Mouse (Mus musculus): ENCODE measurements at regions not wholly inside any gene's neighbourhood (a gene's known extent, or its start where the extent isn't known, plus 50 kb on each side); places are given as distances from the start of the nearest gene placed in this dataset.

DNA sequence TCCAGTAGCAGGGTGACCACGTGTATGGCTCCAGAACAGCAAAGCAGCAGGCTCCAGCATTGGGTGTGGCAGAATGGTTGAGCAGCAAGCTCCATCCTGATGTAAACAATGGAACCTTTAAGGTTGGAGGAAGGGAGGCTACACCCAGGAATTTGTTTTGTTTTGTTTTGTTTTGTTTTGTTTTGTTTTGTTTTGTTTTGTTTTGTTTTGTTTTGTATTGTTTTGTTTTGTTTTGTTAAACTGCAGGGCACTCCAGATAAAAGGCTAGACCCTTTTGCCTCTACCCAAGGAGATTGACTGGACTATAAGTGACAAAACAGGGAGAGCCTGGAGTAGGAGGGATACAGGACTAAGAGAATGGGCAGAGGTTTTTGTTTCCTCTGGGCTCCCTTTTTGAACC lies 647.5 kb downstream of the Kcnj3 start:
- H3K4me2 ChIP-seq (replicated peaks; ENCODE audit: low read depth, low read length) = no peak overlapping the region
- WGBS = 36% methylated on average over 1 of the region's 1 CpGs
- no peak for TF ChIP-seq CTCF (IDR thresholded peaks at IDR 0.05)
- no peak for TF ChIP-seq EP300 (IDR thresholded peaks at IDR 0.05)
- no peak overlapping the region for H3K9ac ChIP-seq (replicated peaks; ENCODE audit: low read depth)
- no peaks in the 10 kb centered on the region for H3K4me1 ChIP-seq (ENCODE audit: insufficient read depth, low read depth, low read length)
- DNase-seq (ENCODE audit: low spot score) = no peak
- no peaks in the 10 kb centered on the region for H3K27me3 ChIP-seq (replicated peaks; ENCODE audit: insufficient read depth, low read length)
- H3K36me3 ChIP-seq (ENCODE audit: insufficient read depth, low read length) = no peaks in the 10 kb centered on the region
- no peaks in the 10 kb centered on the region for H3K9me3 ChIP-seq (ENCODE audit: low read length)
- ATAC-seq = no peak
- no peak overlapping the region for H3K27ac ChIP-seq (ENCODE audit: low read length)
- no peak overlapping the region for H3K4me3 ChIP-seq (ENCODE audit: low read depth, low read length)

DNA sequence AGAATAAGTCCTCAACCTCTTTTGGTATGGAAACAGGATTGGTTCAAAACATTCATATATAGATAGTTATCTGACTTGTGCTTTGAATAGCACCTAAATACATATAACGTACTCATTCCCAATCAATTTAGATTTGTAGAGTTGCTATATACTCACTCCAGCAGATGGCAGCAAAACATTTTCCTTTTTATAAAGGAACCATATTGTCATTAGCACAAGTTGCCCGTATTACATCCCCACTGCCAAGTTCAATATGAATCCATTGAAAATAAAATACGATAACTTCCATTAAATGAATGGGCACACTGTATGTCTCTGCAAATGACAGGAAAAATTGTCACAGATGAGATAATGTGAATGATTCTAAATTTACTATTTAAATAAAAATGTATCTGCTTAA lies 673.8 kb downstream of the Kcnj3 start:
- WGBS = 41% methylated on average over 3 of the region's 3 CpGs
- ATAC-seq (no peak), DNase-seq (ENCODE audit: low spot score) (no peak)
- Histone ChIP-seq H3K4me3 (ENCODE audit: low read depth, low read length) (no peak overlapping the region), H3K4me2 (replicated peaks; ENCODE audit: low read depth, low read length) (no peak overlapping the region), H3K9ac (replicated peaks; ENCODE audit: low read depth) (no peak overlapping the region), H3K27me3 (replicated peaks; ENCODE audit: insufficient read depth, low read length) (no peaks in the 10 kb centered on the region), H3K4me1 (ENCODE audit: insufficient read depth, low read depth, low read length) (no peaks in the 10 kb centered on the region), H3K27ac (ENCODE audit: low read length) (no peak overlapping the region), H3K9me3 (ENCODE audit: low read length) (no peaks in the 10 kb centered on the region), H3K36me3 (ENCODE audit: insufficient read depth, low read length) (no peaks in the 10 kb centered on the region)
- TF ChIP-seq EP300 (IDR thresholded peaks at IDR 0.05) (no peak), CTCF (IDR thresholded peaks at IDR 0.05) (peak; percentile 38)

DNA sequence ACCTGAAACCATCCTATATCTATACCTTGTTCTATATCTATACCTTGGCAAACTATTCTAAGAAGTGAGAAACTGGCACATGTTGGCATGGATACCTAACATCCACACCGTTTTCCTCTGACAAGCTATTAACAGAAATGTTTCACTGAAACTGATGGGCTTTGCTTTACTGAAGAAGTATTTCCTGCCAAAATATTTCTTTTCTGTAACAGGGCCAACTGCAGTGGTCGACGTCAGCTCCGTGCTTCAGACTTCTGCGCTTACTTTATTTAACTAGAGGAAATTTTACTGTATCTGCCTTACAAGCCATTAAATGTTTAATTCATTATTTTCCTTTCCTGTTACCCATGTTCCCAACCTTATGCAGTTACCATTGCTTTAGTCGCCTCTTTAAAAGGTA lies 674.2 kb downstream of the Kcnj3 start:
- WGBS = 54% methylated on average over 6 of the region's 6 CpGs

DNA sequence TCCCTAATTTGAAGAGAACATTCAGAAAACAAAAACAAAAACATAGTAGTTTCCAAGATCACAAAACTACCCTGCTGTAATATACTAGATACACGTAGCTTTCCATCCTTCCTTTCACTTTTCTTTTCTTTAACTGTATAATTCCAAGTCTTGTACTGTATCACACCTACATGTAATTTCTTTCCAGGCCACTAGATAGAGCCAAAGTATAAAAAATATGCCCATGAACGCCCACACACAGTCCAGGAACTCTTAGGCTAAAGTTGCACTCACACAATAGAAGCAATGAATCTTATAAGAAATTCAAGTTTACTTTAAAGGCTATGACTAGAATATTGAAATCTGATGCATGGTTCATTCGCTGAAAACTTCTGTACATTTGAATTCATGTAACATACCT lies 678.7 kb downstream of the Kcnj3 start:
- no peaks in the 10 kb centered on the region for H3K4me1 ChIP-seq (ENCODE audit: insufficient read depth, low read depth, low read length)
- WGBS = 16% methylated on average over 3 of the region's 3 CpGs
- H3K4me2 ChIP-seq (replicated peaks; ENCODE audit: low read depth, low read length) = no peak overlapping the region
- no peaks in the 10 kb centered on the region for H3K9me3 ChIP-seq (ENCODE audit: low read length)
- H3K27me3 ChIP-seq (replicated peaks; ENCODE audit: insufficient read depth, low read length) = no peaks in the 10 kb centered on the region
- H3K9ac ChIP-seq (replicated peaks; ENCODE audit: low read depth) = no peak overlapping the region
- DNase-seq (ENCODE audit: low spot score) (peak; percentile 80), ATAC-seq (peak; percentile 78)
- H3K4me3 ChIP-seq (ENCODE audit: low read depth, low read length) = no peak overlapping the region
- no peaks in the 10 kb centered on the region for H3K36me3 ChIP-seq (ENCODE audit: insufficient read depth, low read length)
- no peak for TF ChIP-seq EP300 (IDR thresholded peaks at IDR 0.05)
- peak; percentile 69 for TF ChIP-seq CTCF (IDR thresholded peaks at IDR 0.05)
- no peak overlapping the region for H3K27ac ChIP-seq (ENCODE audit: low read length)

More for the DNA sequence above, 674.2 kb downstream of the Kcnj3 start:
- no peaks in the 10 kb centered on the region for H3K9me3 ChIP-seq (ENCODE audit: low read length)
- no peaks in the 10 kb centered on the region for H3K36me3 ChIP-seq (ENCODE audit: insufficient read depth, low read length)
- no peak overlapping the region for H3K27ac ChIP-seq (ENCODE audit: low read length)
- H3K4me2 ChIP-seq (replicated peaks; ENCODE audit: low read depth, low read length) = no peak overlapping the region
- ATAC-seq (no peak), DNase-seq (ENCODE audit: low spot score) (no peak)
- no peaks in the 10 kb centered on the region for H3K4me1 ChIP-seq (ENCODE audit: insufficient read depth, low read depth, low read length)
- H3K27me3 ChIP-seq (replicated peaks; ENCODE audit: insufficient read depth, low read length) = no peaks in the 10 kb centered on the region
- no peak for TF ChIP-seq EP300 (IDR thresholded peaks at IDR 0.05)
- TF ChIP-seq CTCF (IDR thresholded peaks at IDR 0.05) = no peak
- no peak overlapping the region for H3K9ac ChIP-seq (replicated peaks; ENCODE audit: low read depth)
- no peak overlapping the region for H3K4me3 ChIP-seq (ENCODE audit: low read depth, low read length)

DNA sequence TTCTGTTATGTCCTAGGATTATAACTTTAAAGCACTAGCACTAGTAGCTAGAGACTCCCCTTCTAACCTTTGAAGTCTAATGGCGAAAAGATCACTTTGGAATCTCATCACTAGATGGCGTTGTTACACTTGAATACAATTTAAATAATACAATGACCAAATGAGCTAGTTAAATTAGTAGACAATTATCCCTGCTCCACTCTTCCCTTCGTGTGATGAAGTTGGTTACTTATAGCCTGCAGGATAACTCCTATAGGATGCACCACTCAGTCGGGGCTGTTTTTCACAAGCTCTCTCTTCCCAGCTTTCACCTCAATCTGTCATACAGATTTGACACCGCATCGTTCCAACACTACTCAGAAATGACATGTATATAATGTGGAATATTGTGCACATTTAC lies 683.6 kb downstream of the Kcnj3 start:
- H3K9ac ChIP-seq (replicated peaks; ENCODE audit: low read depth) = no peak overlapping the region
- H3K4me1 ChIP-seq (ENCODE audit: insufficient read depth, low read depth, low read length) = no peaks in the 10 kb centered on the region
- no peaks in the 10 kb centered on the region for H3K9me3 ChIP-seq (ENCODE audit: low read length)
- no peak overlapping the region for H3K4me2 ChIP-seq (replicated peaks; ENCODE audit: low read depth, low read length)
- 27% methylated on average over 6 of the region's 6 CpGs for WGBS
- no peaks in the 10 kb centered on the region for H3K27me3 ChIP-seq (replicated peaks; ENCODE audit: insufficient read depth, low read length)
- H3K27ac ChIP-seq (ENCODE audit: low read length) = no peak overlapping the region
- DNase-seq (ENCODE audit: low spot score) (peak; percentile 54), ATAC-seq (no peak)
- no peaks in the 10 kb centered on the region for H3K36me3 ChIP-seq (ENCODE audit: insufficient read depth, low read length)
- peak; percentile 57 for TF ChIP-seq CTCF (IDR thresholded peaks at IDR 0.05)
- TF ChIP-seq EP300 (IDR thresholded peaks at IDR 0.05) = no peak
- H3K4me3 ChIP-seq (ENCODE audit: low read depth, low read length) = no peak overlapping the region

DNA sequence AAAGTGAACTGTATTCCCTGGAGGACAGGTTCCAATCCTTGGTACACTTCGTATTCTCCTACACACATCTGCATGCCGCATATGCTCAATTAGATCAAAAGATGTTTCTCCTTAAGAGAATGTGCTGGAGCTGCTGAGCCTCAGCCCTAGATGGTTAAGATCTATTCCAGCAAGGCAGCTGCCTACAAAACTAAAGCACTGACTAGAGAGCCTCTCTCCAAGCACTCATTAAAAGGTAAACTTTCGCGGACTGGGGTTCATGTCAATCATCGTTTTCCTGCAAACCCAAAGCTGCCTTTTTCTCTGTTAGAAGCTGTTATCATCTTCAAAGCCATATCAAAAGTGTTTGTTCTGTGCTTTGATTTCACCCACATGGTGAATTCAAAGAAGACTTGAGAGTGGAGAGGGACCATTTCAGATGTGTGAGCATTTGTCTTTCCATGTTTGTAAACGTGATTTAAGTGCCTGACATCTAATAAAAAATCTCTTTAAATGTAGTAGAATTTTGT lies 711.4 kb downstream of the Kcnj3 start:
- Histone ChIP-seq H3K4me2 (replicated peaks; ENCODE audit: low read depth, low read length) (no peak overlapping the region), H3K9ac (replicated peaks; ENCODE audit: low read depth) (no peak overlapping the region), H3K9me3 (ENCODE audit: low read length) (no peaks in the 10 kb centered on the region), H3K4me1 (ENCODE audit: insufficient read depth, low read depth, low read length) (no peaks in the 10 kb centered on the region), H3K27me3 (replicated peaks; ENCODE audit: insufficient read depth, low read length) (no peaks in the 10 kb centered on the region), H3K36me3 (ENCODE audit: insufficient read depth, low read length) (no peaks in the 10 kb centered on the region), H3K4me3 (ENCODE audit: low read depth, low read length) (no peak overlapping the region), H3K27ac (ENCODE audit: low read length) (no peak overlapping the region)
- ATAC-seq (no peak), DNase-seq (ENCODE audit: low spot score) (no peak)
- TF ChIP-seq EP300 (IDR thresholded peaks at IDR 0.05) = no peak
- no peak for TF ChIP-seq CTCF (IDR thresholded peaks at IDR 0.05)
- 36% methylated on average over 6 of the region's 6 CpGs for WGBS

DNA sequence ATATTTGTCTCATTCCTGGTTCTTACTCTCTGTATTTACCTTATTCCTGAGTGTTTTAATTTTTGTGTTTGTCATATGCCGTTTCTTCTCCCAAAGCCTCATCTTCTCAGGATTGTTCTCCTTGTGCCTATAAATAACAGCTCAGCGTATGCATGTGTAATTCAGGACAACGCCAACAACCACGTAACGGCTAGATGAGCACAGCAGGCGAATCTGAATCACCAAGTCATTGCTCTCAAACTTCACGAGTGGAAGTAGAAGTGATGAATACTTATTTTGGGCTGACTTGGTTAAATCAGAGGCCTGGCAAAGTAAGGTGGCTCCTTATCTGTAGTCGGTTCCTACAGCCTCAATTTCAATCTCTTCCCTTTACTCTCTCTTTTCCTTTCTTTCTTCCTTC lies 760.7 kb downstream of the Kcnj3 start:
- ATAC-seq (no peak), DNase-seq (ENCODE audit: low spot score) (no peak)
- WGBS = 51% methylated on average over 8 of the region's 8 CpGs
- Histone ChIP-seq H3K4me3 (ENCODE audit: low read depth, low read length) (no peak overlapping the region), H3K9me3 (ENCODE audit: low read length) (no peaks in the 10 kb centered on the region), H3K36me3 (ENCODE audit: insufficient read depth, low read length) (no peaks in the 10 kb centered on the region), H3K4me1 (ENCODE audit: insufficient read depth, low read depth, low read length) (no peaks in the 10 kb centered on the region), H3K27me3 (replicated peaks; ENCODE audit: insufficient read depth, low read length) (no peaks in the 10 kb centered on the region), H3K4me2 (replicated peaks; ENCODE audit: low read depth, low read length) (no peak overlapping the region), H3K27ac (ENCODE audit: low read length) (no peak overlapping the region), H3K9ac (replicated peaks; ENCODE audit: low read depth) (no peak overlapping the region)
- TF ChIP-seq EP300 (IDR thresholded peaks at IDR 0.05) = no peak
- no peak for TF ChIP-seq CTCF (IDR thresholded peaks at IDR 0.05)
